Mouse (Mus musculus) E14TG2a.4 (cell line): Measurements from ENCODE around the gene Map2k6.

ENCODE experiments used
- CTCF ChIP-seq: conservative IDR thresholded peaks from 2 replicates; pipeline ENCODE4 v1.5.1; 2014; ENCODE audit warnings: low read length
- NANOG ChIP-seq: IDR thresholded peaks from 2 replicates; pipeline ENCODE4 v1.6.1; 2014; ENCODE audit warnings: borderline replicate concordance, low read length, mixed read lengths
- POU5F1 ChIP-seq: IDR thresholded peaks from 2 replicates; pipeline ENCODE4 v1.6.1; 2014; ENCODE audit warnings: low read length, borderline replicate concordance

DNA sequence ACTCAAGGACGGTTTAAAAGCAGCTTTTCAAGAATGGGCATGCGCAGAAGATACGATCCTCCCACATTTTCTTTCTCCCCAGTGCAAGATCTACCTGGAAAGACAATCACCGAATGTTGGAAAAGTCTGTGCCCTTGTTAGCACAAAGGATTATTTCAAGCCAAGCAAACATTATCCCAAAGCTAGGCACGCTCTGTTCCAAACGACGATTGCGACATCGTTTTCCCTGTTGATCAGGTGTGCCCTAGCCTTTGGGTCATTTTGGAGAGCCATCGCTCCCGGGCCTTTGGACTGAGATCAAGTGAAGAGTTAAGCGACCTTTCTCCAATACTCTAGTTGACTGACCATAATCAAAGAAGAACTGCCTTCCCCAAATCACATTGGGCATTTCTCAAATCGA lies 31.3 kb upstream of the Map2k6 start:
- TF ChIP-seq CTCF (no peak), POU5F1 (no peak), NANOG (no peak)
